Mouse (Mus musculus): Measurements from ENCODE around the gene Gm49403. TPM values are rescaled to one million over a fixed set of nuclear protein-coding genes. Genes with fewer than 3 reads are reported as not detected.

The Gm49403 gene
- total and polyA plus RNA-seq, 2 experiments from 2014 or later: not detected

- DNase-seq (ENCODE audit: low spot score): no peak
- H3K27ac ChIP-seq: 0 out of 2 replicates have a peak overlapping the region, but pooled peaks have one; percentile 62
Measured at GRCm38 (mm10) chr19:8927891-8928525, 44.3 kb downstream of the Gm49403 start.

DNA sequence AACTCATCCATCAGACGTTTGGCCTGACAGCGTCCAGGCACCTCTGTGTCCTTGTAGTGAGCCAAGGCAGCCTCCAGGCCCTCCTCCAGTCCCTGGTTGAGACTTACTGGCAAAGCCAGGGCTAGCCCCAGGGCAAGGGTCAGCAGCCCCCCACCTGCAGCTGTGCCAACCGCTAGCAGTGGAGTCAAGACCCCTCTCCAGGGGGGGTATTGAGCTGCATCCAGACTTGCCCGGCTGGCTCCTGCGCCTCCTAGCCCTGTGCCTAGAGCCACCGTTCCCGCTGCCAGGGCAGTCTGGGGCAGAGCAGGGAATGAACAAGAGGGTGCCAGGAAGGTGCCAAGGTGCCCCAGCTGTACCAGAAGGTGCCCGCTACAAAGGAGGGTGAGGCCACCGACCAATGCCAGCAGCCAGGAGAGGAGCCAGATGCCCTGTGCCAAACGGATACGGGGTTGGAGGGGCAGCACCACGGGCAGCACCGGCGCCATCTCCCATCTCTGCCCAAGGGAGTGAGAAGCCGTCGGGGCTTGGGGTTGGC lies 45.0 kb downstream of the Gm49403 start:
- DNase-seq (ENCODE audit: low spot score) (no peak), ATAC-seq (peak; percentile 9)
- Histone ChIP-seq H3K4me1 (ENCODE audit: insufficient read depth, low read length) (no peaks in the 10 kb centered on the region), H3K9ac (replicated peaks; ENCODE audit: low read length) (peak overlapping the region; percentile 59; the same call in 1 of the 2 replicates), H3K27ac (peak overlapping the region; percentile 62; the same call in 1 of the 2 replicates), H3K9me3 (ENCODE audit: low read length) (no peaks in the 10 kb centered on the region), H3K36me3 (ENCODE audit: insufficient read depth, low read length) (peaks cover 8% of the 10 kb centered on the region; the same call in 1 of the 2 replicates), H3K27me3 (ENCODE audit: insufficient read depth, low read length) (no peaks in the 10 kb centered on the region), H3K4me2 (ENCODE audit: low read depth, low read length) (peak overlapping the region; percentile 71), H3K4me3 (ENCODE audit: low read length) (peak overlapping the region; percentile 53)
- WGBS: 15% methylated on average over 16 of the region's 16 CpGs
- TF ChIP-seq CTCF (IDR thresholded peaks at IDR 0.05; ENCODE audit: low read depth): no peak

More at GRCm38 (mm10) chr19:8927891-8928525, 44.3 kb downstream of the Gm49403 start:
- Histone ChIP-seq H3K4me1 (ENCODE audit: insufficient read depth, low read length) (no peaks in the 10 kb centered on the region), H3K27me3 (ENCODE audit: insufficient read depth, low read length) (no peaks in the 10 kb centered on the region), H3K36me3 (ENCODE audit: insufficient read depth, low read length) (peaks cover 8% of the 10 kb centered on the region; the same call in 1 of the 2 replicates), H3K9ac (replicated peaks; ENCODE audit: low read length) (no peak overlapping the region), H3K4me2 (ENCODE audit: low read depth, low read length) (no peak overlapping the region), H3K4me3 (ENCODE audit: low read length) (no peak overlapping the region), H3K9me3 (ENCODE audit: low read length) (no peaks in the 10 kb centered on the region)
- ATAC-seq: no peak
- WGBS: 91% methylated on average over 12 of the region's 12 CpGs
- TF ChIP-seq CTCF (IDR thresholded peaks at IDR 0.05; ENCODE audit: low read depth): no peak

- H3K4me1 ChIP-seq (ENCODE audit: insufficient read depth, low read length): no peaks in the 10 kb centered on the region
- H3K4me2 ChIP-seq (ENCODE audit: low read depth, low read length): peak within 1 kb of the TSS; percentile 71
- peak within 1 kb of the TSS; percentile 59 for H3K9ac ChIP-seq (replicated peaks; ENCODE audit: low read length)
- 1% methylated on average over 57 of the region's 74 CpGs for WGBS
- peaks cover 8% of the 10 kb centered on the region; the same call in 1 of the 2 replicates for H3K36me3 ChIP-seq (ENCODE audit: insufficient read depth, low read length)
- peak; percentile 62 for DNase-seq (ENCODE audit: low spot score)
- H3K27ac ChIP-seq: peak within 1 kb of the TSS; percentile 62
- peak; percentile 40 for TF ChIP-seq CTCF (IDR thresholded peaks at IDR 0.05; ENCODE audit: low read depth)
- no peaks in the 10 kb centered on the region for H3K9me3 ChIP-seq (ENCODE audit: low read length)
- peak within 1 kb of the TSS; percentile 53 for H3K4me3 ChIP-seq (ENCODE audit: low read length)
- H3K27me3 ChIP-seq (ENCODE audit: insufficient read depth, low read length): no peaks in the 10 kb centered on the region
- ATAC-seq: peak; percentile 72
Measured at GRCm38 (mm10) chr19:8929224-8930088, 45.7 kb downstream of the Gm49403 start, which contains the start of the genes Rom1 and Eml3. TSS of gene Rom1 (minus strand) at chr19:8929356. TSS of gene Eml3 (plus strand) at chr19:8929552.

DNA sequence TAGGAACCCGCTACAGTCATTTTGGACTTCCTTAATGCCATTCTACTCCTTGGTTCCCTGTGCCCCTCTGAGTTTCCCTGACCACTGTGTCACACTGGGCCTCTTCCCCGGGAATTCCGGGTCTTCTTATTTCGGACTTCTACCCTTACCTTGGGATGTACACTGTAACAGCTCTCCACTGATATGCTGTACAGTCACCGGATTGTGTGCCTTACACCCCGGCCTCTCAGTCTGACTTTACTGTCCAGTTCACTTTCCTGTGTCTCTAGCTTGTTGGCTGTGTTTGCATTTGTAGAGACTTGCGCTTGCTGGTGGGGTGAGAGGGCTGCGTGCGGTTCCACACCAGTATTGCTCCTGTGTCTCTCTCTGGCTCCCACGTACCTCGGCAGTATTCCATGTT lies 46.4 kb downstream of the Gm49403 start:
- Histone ChIP-seq H3K9me3 (ENCODE audit: low read length) (no peaks in the 10 kb centered on the region), H3K4me1 (ENCODE audit: insufficient read depth, low read length) (no peaks in the 10 kb centered on the region), H3K27ac (peak overlapping the region; percentile 62; the same call in 1 of the 2 replicates), H3K36me3 (ENCODE audit: insufficient read depth, low read length) (peaks cover 8% of the 10 kb centered on the region; the same call in 1 of the 2 replicates), H3K4me3 (ENCODE audit: low read length) (peak overlapping the region; percentile 53), H3K4me2 (ENCODE audit: low read depth, low read length) (peak overlapping the region; percentile 71), H3K9ac (replicated peaks; ENCODE audit: low read length) (peak overlapping the region; percentile 59), H3K27me3 (ENCODE audit: insufficient read depth, low read length) (no peaks in the 10 kb centered on the region)
- DNase-seq (ENCODE audit: low spot score) (no peak), ATAC-seq (peak; percentile 18; the same call in 1 of the 2 replicates)
- WGBS: 18% methylated on average over 11 of the region's 11 CpGs
- no peak for TF ChIP-seq CTCF (IDR thresholded peaks at IDR 0.05; ENCODE audit: low read depth)

DNA sequence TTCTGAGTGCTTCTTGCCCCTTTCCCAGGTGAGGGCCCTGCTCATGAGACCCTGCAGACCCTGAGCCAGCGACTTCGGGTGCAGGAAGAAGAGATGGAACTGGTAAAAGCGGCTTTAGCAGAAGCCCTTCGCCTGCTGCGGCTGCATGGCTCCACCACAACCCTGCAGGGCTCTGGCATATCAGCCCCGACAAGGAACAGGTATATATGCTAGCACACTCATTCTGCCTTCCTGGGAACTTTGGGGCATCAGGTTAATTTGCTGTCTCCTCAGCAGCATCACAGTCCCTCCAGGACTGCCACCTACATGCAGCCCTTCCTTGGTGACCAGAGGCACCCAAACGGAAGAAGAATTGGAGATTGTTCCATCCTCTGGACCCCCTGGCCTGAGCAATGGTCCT lies 47.0 kb downstream of the Gm49403 start:
- Histone ChIP-seq H3K9me3 (ENCODE audit: low read length) (no peaks in the 10 kb centered on the region), H3K27me3 (ENCODE audit: insufficient read depth, low read length) (no peaks in the 10 kb centered on the region), H3K9ac (replicated peaks; ENCODE audit: low read length) (no peak overlapping the region; the same call in 1 of the 2 replicates), H3K4me2 (ENCODE audit: low read depth, low read length) (0 out of 2 replicates have a peak overlapping the region, but pooled peaks have one; percentile 71), H3K27ac (no peak overlapping the region), H3K4me3 (ENCODE audit: low read length) (no peak overlapping the region), H3K4me1 (ENCODE audit: insufficient read depth, low read length) (no peaks in the 10 kb centered on the region), H3K36me3 (ENCODE audit: insufficient read depth, low read length) (peaks cover 4% of the 10 kb centered on the region; the same call in 1 of the 2 replicates)
- ATAC-seq: no peak
- TF ChIP-seq CTCF (IDR thresholded peaks at IDR 0.05; ENCODE audit: low read depth): no peak
- no peak for DNase-seq (ENCODE audit: low spot score)
- 88% methylated on average over 7 of the region's 7 CpGs for WGBS

DNA sequence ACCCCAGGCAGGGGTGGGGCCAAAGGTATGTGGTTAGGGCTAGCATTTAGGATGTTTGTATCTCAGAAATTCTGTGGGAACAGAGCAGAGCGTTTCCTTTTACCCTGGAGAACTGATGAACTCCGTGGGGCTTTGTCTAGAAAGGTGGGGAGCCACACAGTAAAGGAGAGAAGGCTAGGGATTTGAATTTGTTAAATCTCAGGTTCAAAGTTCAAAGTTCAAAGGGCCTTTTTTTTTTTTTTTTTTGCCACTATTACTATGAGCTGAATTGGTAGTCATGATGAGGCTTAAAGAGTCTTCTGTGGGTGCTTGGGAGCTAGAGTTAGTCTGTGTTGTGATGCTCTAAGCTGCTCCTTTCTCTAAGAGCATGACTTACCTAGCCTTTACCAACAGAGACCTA lies 53.0 kb downstream of the Gm49403 start:
- no peak for ATAC-seq
- no peak for TF ChIP-seq CTCF (IDR thresholded peaks at IDR 0.05; ENCODE audit: low read depth)
- H3K4me3 ChIP-seq (ENCODE audit: low read length): no peak overlapping the region
- H3K4me2 ChIP-seq (ENCODE audit: low read depth, low read length): no peak overlapping the region
- H3K9me3 ChIP-seq (ENCODE audit: low read length): no peaks in the 10 kb centered on the region
- 0 out of 2 replicates have a peak overlapping the region, but pooled peaks have one; percentile 5 for H3K9ac ChIP-seq (replicated peaks; ENCODE audit: low read length)
- H3K27ac ChIP-seq: no peak overlapping the region
- WGBS: 84% methylated on average over 2 of the region's 2 CpGs
- DNase-seq (ENCODE audit: low spot score): no peak
- H3K36me3 ChIP-seq (ENCODE audit: insufficient read depth, low read length): no peaks in the 10 kb centered on the region
- H3K4me1 ChIP-seq (ENCODE audit: insufficient read depth, low read length): no peaks in the 10 kb centered on the region
- H3K27me3 ChIP-seq (ENCODE audit: insufficient read depth, low read length): no peaks in the 10 kb centered on the region

Small RNAs within 50 kb of the gene (microRNA-seq; reads per million reads assigned to microRNA genes)
- 0.18 to 0.36 reads per million in 2 experiments for gene Mir5136

Other genes with a start within 250 kb of the Gm49403 start
Only the 30 nearest of the 32 such genes appear.
- gene Slc3a2, start 160.6 kb upstream of the Gm49403 start, total RNA-seq (2014; rRNA removed): 154 and 155 TPM in 2 replicates
- gene Slc3a2, start 160.6 kb upstream of the Gm49403 start, polyA plus RNA-seq (2015; fragmentation: Nextera tagmentation; extraction: Ambion mirVana): 235 and 250 TPM in 2 replicates
- 46.7 and 49.7 TPM in 2 replicates for gene Wdr74, start 148.1 kb upstream of the Gm49403 start, total RNA-seq (2014; rRNA removed)
- 78.7 and 79.2 TPM in 2 replicates for gene Wdr74, start 148.1 kb upstream of the Gm49403 start, polyA plus RNA-seq (2015; fragmentation: Nextera tagmentation; extraction: Ambion mirVana)
- gene 1700092M07Rik, start 143.2 kb upstream of the Gm49403 start, total RNA-seq (2014; rRNA removed): not detected in 2 replicates
- gene 1700092M07Rik, start 143.2 kb upstream of the Gm49403 start, polyA plus RNA-seq (2015; fragmentation: Nextera tagmentation; extraction: Ambion mirVana): 0.66 and 0.85 TPM in 2 replicates
- 84.4 and 110 TPM in 2 replicates for gene Stx5a, start 142.5 kb upstream of the Gm49403 start, total RNA-seq (2014; rRNA removed)
- 95.3 and 104 TPM in 2 replicates for gene Stx5a, start 142.5 kb upstream of the Gm49403 start, polyA plus RNA-seq (2015; fragmentation: Nextera tagmentation; extraction: Ambion mirVana)
- 47.7 and 51.3 TPM in 2 replicates for gene Nxf1, start 126.9 kb upstream of the Gm49403 start, total RNA-seq (2014; rRNA removed)
- 88.3 and 89.5 TPM in 2 replicates for gene Nxf1, start 126.9 kb upstream of the Gm49403 start, polyA plus RNA-seq (2015; fragmentation: Nextera tagmentation; extraction: Ambion mirVana)
- gene Tmem223, start 112.9 kb upstream of the Gm49403 start, total RNA-seq (2014; rRNA removed): 269 and 347 TPM in 2 replicates
- gene Tmem223, start 112.9 kb upstream of the Gm49403 start, polyA plus RNA-seq (2015; fragmentation: Nextera tagmentation; extraction: Ambion mirVana): 233 and 258 TPM in 2 replicates
- gene Tmem179b, start 109.5 kb upstream of the Gm49403 start, total RNA-seq (2014; rRNA removed): 29.5 and 31.0 TPM in 2 replicates
- 27.0 and 27.7 TPM in 2 replicates for gene Tmem179b, start 109.5 kb upstream of the Gm49403 start, polyA plus RNA-seq (2015; fragmentation: Nextera tagmentation; extraction: Ambion mirVana)
- gene Taf6l, start 97.5 kb upstream of the Gm49403 start, total RNA-seq (2014; rRNA removed): 30.1 and 38.9 TPM in 2 replicates
- gene Taf6l, start 97.5 kb upstream of the Gm49403 start, polyA plus RNA-seq (2015; fragmentation: Nextera tagmentation; extraction: Ambion mirVana): 23.3 and 25.9 TPM in 2 replicates
- gene Polr2g, start 85.4 kb upstream of the Gm49403 start, total RNA-seq (2014; rRNA removed): 52.7 and 78.3 TPM in 2 replicates
- gene Polr2g, start 85.4 kb upstream of the Gm49403 start, polyA plus RNA-seq (2015; fragmentation: Nextera tagmentation; extraction: Ambion mirVana): 171 and 178 TPM in 2 replicates
- gene Zbtb3, start 81.4 kb upstream of the Gm49403 start, total RNA-seq (2014; rRNA removed): 5.0 and 7.5 TPM in 2 replicates
- gene Zbtb3, start 81.4 kb upstream of the Gm49403 start, polyA plus RNA-seq (2015; fragmentation: Nextera tagmentation; extraction: Ambion mirVana): 4.4 and 4.7 TPM in 2 replicates
- 41.0 and 55.2 TPM in 2 replicates for gene Ttc9c, start 64.6 kb upstream of the Gm49403 start, total RNA-seq (2014; rRNA removed)
- gene Ttc9c, start 64.6 kb upstream of the Gm49403 start, polyA plus RNA-seq (2015; fragmentation: Nextera tagmentation; extraction: Ambion mirVana): 41.1 and 42.5 TPM in 2 replicates
- gene Hnrnpul2, start 63.9 kb upstream of the Gm49403 start, total RNA-seq (2014; rRNA removed): 19.7 and 20.1 TPM in 2 replicates
- 5.6 TPM in 2 replicates for gene Hnrnpul2, start 63.9 kb upstream of the Gm49403 start, polyA plus RNA-seq (2015; fragmentation: Nextera tagmentation; extraction: Ambion mirVana)
- gene AC129217.1, start 54.2 kb upstream of the Gm49403 start, total RNA-seq (2014; rRNA removed): not detected in 2 replicates
- gene AC129217.1, start 54.2 kb upstream of the Gm49403 start, polyA plus RNA-seq (2015; fragmentation: Nextera tagmentation; extraction: Ambion mirVana): not detected in 2 replicates
- gene Bscl2, start 46.5 kb upstream of the Gm49403 start, total RNA-seq (2014; rRNA removed): 132 and 146 TPM in 2 replicates
- 104 and 107 TPM in 2 replicates for gene Bscl2, start 46.5 kb upstream of the Gm49403 start, polyA plus RNA-seq (2015; fragmentation: Nextera tagmentation; extraction: Ambion mirVana)
- gene Gng3, start 44.7 kb upstream of the Gm49403 start, total RNA-seq (2014; rRNA removed): 93.2 and 99.7 TPM in 2 replicates
- 591 and 626 TPM in 2 replicates for gene Gng3, start 44.7 kb upstream of the Gm49403 start, polyA plus RNA-seq (2015; fragmentation: Nextera tagmentation; extraction: Ambion mirVana)
- gene Lrrn4cl, start 33.2 kb upstream of the Gm49403 start, total RNA-seq (2014; rRNA removed): 1.6 TPM in 2 replicates
- gene Lrrn4cl, start 33.2 kb upstream of the Gm49403 start, polyA plus RNA-seq (2015; fragmentation: Nextera tagmentation; extraction: Ambion mirVana): 1.5 and 1.8 TPM in 2 replicates
- gene Ubxn1, start 12.4 kb upstream of the Gm49403 start, total RNA-seq (2014; rRNA removed): 60.8 and 67.7 TPM in 2 replicates
- gene Ubxn1, start 12.4 kb upstream of the Gm49403 start, polyA plus RNA-seq (2015; fragmentation: Nextera tagmentation; extraction: Ambion mirVana): 158 and 164 TPM in 2 replicates
- 17.9 and 21.1 TPM in 2 replicates for gene Uqcc3, start 3.0 kb upstream of the Gm49403 start, total RNA-seq (2014; rRNA removed)
- gene Uqcc3, start 3.0 kb upstream of the Gm49403 start, polyA plus RNA-seq (2015; fragmentation: Nextera tagmentation; extraction: Ambion mirVana): 64.9 and 77.0 TPM in 2 replicates
- 3.3 and 5.5 TPM in 2 replicates for gene Lbhd1, start 198 bp upstream of the Gm49403 start, total RNA-seq (2014; rRNA removed)
- gene Lbhd1, start 198 bp upstream of the Gm49403 start, polyA plus RNA-seq (2015; fragmentation: Nextera tagmentation; extraction: Ambion mirVana): 26.4 and 37.8 TPM in 2 replicates
- 13.6 and 29.8 TPM in 2 replicates for gene 1810009A15Rik, start 4.9 kb downstream of the Gm49403 start, total RNA-seq (2014; rRNA removed)
- 37.7 and 38.6 TPM in 2 replicates for gene 1810009A15Rik, start 4.9 kb downstream of the Gm49403 start, polyA plus RNA-seq (2015; fragmentation: Nextera tagmentation; extraction: Ambion mirVana)
- gene Gm49416, start 5.0 kb downstream of the Gm49403 start, total RNA-seq (2014; rRNA removed): 0.52 and 2.7 TPM in 2 replicates
- gene Gm49416, start 5.0 kb downstream of the Gm49403 start, polyA plus RNA-seq (2015; fragmentation: Nextera tagmentation; extraction: Ambion mirVana): not detected in 2 replicates
- gene Ints5, start 9.1 kb downstream of the Gm49403 start, total RNA-seq (2014; rRNA removed): 40.8 and 46.3 TPM in 2 replicates
- gene Ints5, start 9.1 kb downstream of the Gm49403 start, polyA plus RNA-seq (2015; fragmentation: Nextera tagmentation; extraction: Ambion mirVana): 23.2 and 23.8 TPM in 2 replicates
- gene Ganab, start 14.1 kb downstream of the Gm49403 start, total RNA-seq (2014; rRNA removed): 103 and 110 TPM in 2 replicates
- 55.5 and 55.6 TPM in 2 replicates for gene Ganab, start 14.1 kb downstream of the Gm49403 start, polyA plus RNA-seq (2015; fragmentation: Nextera tagmentation; extraction: Ambion mirVana)
- gene B3gat3, start 36.4 kb downstream of the Gm49403 start, total RNA-seq (2014; rRNA removed): 88.7 and 97.5 TPM in 2 replicates
- 80.9 and 92.3 TPM in 2 replicates for gene B3gat3, start 36.4 kb downstream of the Gm49403 start, polyA plus RNA-seq (2015; fragmentation: Nextera tagmentation; extraction: Ambion mirVana)
- gene Rom1, start 45.4 kb downstream of the Gm49403 start, total RNA-seq (2014; rRNA removed): 5.7 and 6.0 TPM in 2 replicates
- gene Rom1, start 45.4 kb downstream of the Gm49403 start, polyA plus RNA-seq (2015; fragmentation: Nextera tagmentation; extraction: Ambion mirVana): 3.5 and 4.0 TPM in 2 replicates
- gene Eml3, start 45.6 kb downstream of the Gm49403 start, total RNA-seq (2014; rRNA removed): 8.3 and 8.6 TPM in 2 replicates
- gene Eml3, start 45.6 kb downstream of the Gm49403 start, polyA plus RNA-seq (2015; fragmentation: Nextera tagmentation; extraction: Ambion mirVana): 11.0 and 11.8 TPM in 2 replicates
- gene Mta2, start 57.9 kb downstream of the Gm49403 start, total RNA-seq (2014; rRNA removed): 65.1 and 71.4 TPM in 2 replicates
- 75.2 and 78.8 TPM in 2 replicates for gene Mta2, start 57.9 kb downstream of the Gm49403 start, polyA plus RNA-seq (2015; fragmentation: Nextera tagmentation; extraction: Ambion mirVana)
- 20.8 and 23.4 TPM in 2 replicates for gene Tut1, start 69.9 kb downstream of the Gm49403 start, total RNA-seq (2014; rRNA removed)
- gene Tut1, start 69.9 kb downstream of the Gm49403 start, polyA plus RNA-seq (2015; fragmentation: Nextera tagmentation; extraction: Ambion mirVana): 16.0 and 16.2 TPM in 2 replicates
- 442 and 469 TPM in 2 replicates for gene Eef1g, start 83.1 kb downstream of the Gm49403 start, total RNA-seq (2014; rRNA removed)
- 256 and 260 TPM in 2 replicates for gene Eef1g, start 83.1 kb downstream of the Gm49403 start, polyA plus RNA-seq (2015; fragmentation: Nextera tagmentation; extraction: Ambion mirVana)
- 11.2 and 11.7 TPM in 2 replicates for gene Ahnak, start 105.4 kb downstream of the Gm49403 start, total RNA-seq (2014; rRNA removed)
- gene Ahnak, start 105.4 kb downstream of the Gm49403 start, polyA plus RNA-seq (2015; fragmentation: Nextera tagmentation; extraction: Ambion mirVana): 5.7 and 6.1 TPM in 2 replicates

Data from hindbrain, postnatal 0 days (tissue).